Mouse (Mus musculus) cerebellum, adult (tissue): ENCODE measurements around the gene Kcnip1.

Source experiments
- ATAC-seq: cut with Nextera tagmentation; 2 replicates; pipeline ENCODE4 v1.9.2; 2017; ENCODE audit warnings: mild to moderate bottlenecking, moderate library complexity, mixed read lengths; ENCODE audit not compliant: insufficient number of reproducible peaks, low FRiP score, low TSS enrichment

Gene Kcnip1

GRCm38 (mm10) chr11:33992938-33993337 is at the start of gene Kcnip1:
Gene Kcnip1, minus strand, starts transcription at chr11:33993152.
- peak; percentile 32; the same call in 1 of the 2 replicates for ATAC-seq

- ATAC-seq = no peak
These were observed 47.1 kb upstream of the Kcnip1 start for GRCm38 (mm10) chr11:34040061-34040460.

- ATAC-seq = no peak
These were observed 43.1 kb upstream of the Kcnip1 start for GRCm38 (mm10) chr11:34035909-34036658.

- ATAC-seq = no peak
These were observed 41.8 kb upstream of the Kcnip1 start for GRCm38 (mm10) chr11:34034794-34035193.

GRCm38 (mm10) chr11:34034008-34034505 is 41.1 kb upstream of the Kcnip1 start:
- no peak for ATAC-seq

GRCm38 (mm10) chr11:34031015-34031805 is 38.3 kb upstream of the Kcnip1 start:
- ATAC-seq = no peak

GRCm38 (mm10) chr11:34029658-34030057 is 36.7 kb upstream of the Kcnip1 start:
- ATAC-seq = no peak

- no peak for ATAC-seq
These were observed 32.1 kb upstream of the Kcnip1 start for GRCm38 (mm10) chr11:34025091-34025490.

GRCm38 (mm10) chr11:34012007-34012652 is 19.2 kb upstream of the Kcnip1 start:
- ATAC-seq = no peak

- no peak for ATAC-seq
These were observed 17.9 kb upstream of the Kcnip1 start for GRCm38 (mm10) chr11:34010859-34011172.

- ATAC-seq = no peak
These were observed 17.3 kb upstream of the Kcnip1 start for GRCm38 (mm10) chr11:34010133-34010858.

- no peak for ATAC-seq
These were observed 16.6 kb upstream of the Kcnip1 start for GRCm38 (mm10) chr11:34009316-34010087.

GRCm38 (mm10) chr11:34008702-34009101 is 15.8 kb upstream of the Kcnip1 start:
- ATAC-seq = no peak

GRCm38 (mm10) chr11:34008214-34008613 is 15.3 kb upstream of the Kcnip1 start:
- no peak for ATAC-seq

GRCm38 (mm10) chr11:34007616-34008015 is 14.7 kb upstream of the Kcnip1 start:
- no peak for ATAC-seq

- no peak for ATAC-seq
These were observed 9.6 kb upstream of the Kcnip1 start for GRCm38 (mm10) chr11:34002593-34002965.

GRCm38 (mm10) chr11:34001938-34002592 is 9.1 kb upstream of the Kcnip1 start:
- ATAC-seq = peak; percentile 22; the same call in 1 of the 2 replicates

GRCm38 (mm10) chr11:34000416-34000815 is 7.5 kb upstream of the Kcnip1 start:
- no peak for ATAC-seq

GRCm38 (mm10) chr11:33998244-33998643 is 5.3 kb upstream of the Kcnip1 start:
- no peak for ATAC-seq
